Mouse (Mus musculus): ENCODE data around the gene Pip4k2a. TPM values are rescaled to one million over a fixed set of nuclear protein-coding genes. Genes with fewer than 3 reads are reported as not detected.

The Pip4k2a gene
- polyA plus RNA-seq, 1 experiment from 2014 or later: 8.6 TPM

GRCm38 (mm10) chr2:18813683-18814446, 184.1 kb downstream of the Pip4k2a start:
- ATAC-seq (ENCODE audit: low FRiP score, low read depth): no peak
- no peak overlapping the region for H3K4me2 ChIP-seq (replicated peaks)
- H3K27me3 ChIP-seq: peaks cover 12% of the 10 kb centered on the region
- H3K27ac ChIP-seq: 0 out of 2 replicates have a peak overlapping the region, but pooled peaks have one; percentile 10
- 40% methylated on average over 11 of the region's 11 CpGs for WGBS
- no peaks in the 10 kb centered on the region for H3K9me3 ChIP-seq
- H3K4me3 ChIP-seq: no peak overlapping the region
- no peaks in the 10 kb centered on the region for H3K36me3 ChIP-seq
- H3K4me1 ChIP-seq: peaks cover 12% of the 10 kb centered on the region
- no peak overlapping the region for H3K9ac ChIP-seq

GRCm38 (mm10) chr2:18807961-18808360, 190.0 kb downstream of the Pip4k2a start:
- ATAC-seq (ENCODE audit: low FRiP score, low read depth): no peak

GRCm38 (mm10) chr2:18801281-18801862, 196.6 kb downstream of the Pip4k2a start:
- Histone ChIP-seq H3K4me1 (peaks cover 26% of the 10 kb centered on the region), H3K4me2 (replicated peaks) (peak overlapping the region; percentile 81), H3K4me3 (peak overlapping the region; percentile 46; the same call in 1 of the 2 replicates), H3K9ac (no peak overlapping the region), H3K27ac (no peak overlapping the region), H3K27me3 (peaks cover 80% of the 10 kb centered on the region), H3K9me3 (no peaks in the 10 kb centered on the region), H3K36me3 (no peaks in the 10 kb centered on the region)
- WGBS: 4% methylated on average over 19 of the region's 19 CpGs
- ATAC-seq (ENCODE audit: low FRiP score, low read depth): no peak

More at GRCm38 (mm10) chr2:18807961-18808360, 190.0 kb downstream of the Pip4k2a start:
- Histone ChIP-seq H3K4me3 (no peak overlapping the region), H3K4me2 (replicated peaks) (no peak overlapping the region), H3K36me3 (no peaks in the 10 kb centered on the region), H3K9ac (no peak overlapping the region), H3K4me1 (no peaks in the 10 kb centered on the region), H3K9me3 (no peaks in the 10 kb centered on the region), H3K27me3 (peaks cover 19% of the 10 kb centered on the region), H3K27ac (no peak overlapping the region)
- 61% methylated on average over 2 of the region's 2 CpGs for WGBS

- Histone ChIP-seq H3K36me3 (no peaks in the 10 kb centered on the region), H3K9ac (peak overlapping the region; percentile 63; the same call in 1 of the 2 replicates), H3K4me1 (peaks cover 26% of the 10 kb centered on the region), H3K4me3 (peak overlapping the region; percentile 46), H3K27me3 (peaks cover 80% of the 10 kb centered on the region), H3K27ac (no peak overlapping the region), H3K4me2 (replicated peaks) (peak overlapping the region; percentile 81), H3K9me3 (no peaks in the 10 kb centered on the region)
- no peak for ATAC-seq (ENCODE audit: low FRiP score, low read depth)
- under 1% methylated on average over 24 of the region's 24 CpGs for WGBS
Measured at GRCm38 (mm10) chr2:18800646-18801251, 197.2 kb downstream of the Pip4k2a start.

- H3K27me3 ChIP-seq: peaks cover 83% of the 10 kb centered on the region
- peak overlapping the region; percentile 63 for H3K9ac ChIP-seq
- peak overlapping the region; percentile 46 for H3K4me3 ChIP-seq
- no peak overlapping the region for H3K27ac ChIP-seq
- no peaks in the 10 kb centered on the region for H3K36me3 ChIP-seq
- H3K4me1 ChIP-seq: peaks cover 26% of the 10 kb centered on the region
- ATAC-seq (ENCODE audit: low FRiP score, low read depth): peak; percentile 72
- H3K9me3 ChIP-seq: no peaks in the 10 kb centered on the region
- under 1% methylated on average over 46 of the region's 46 CpGs for WGBS
- H3K4me2 ChIP-seq (replicated peaks): peak overlapping the region; percentile 81
Measured at GRCm38 (mm10) chr2:18799966-18800645, 197.8 kb downstream of the Pip4k2a start.

GRCm38 (mm10) chr2:18799265-18799965, 198.5 kb downstream of the Pip4k2a start:
- Histone ChIP-seq H3K27me3 (peaks cover 83% of the 10 kb centered on the region), H3K36me3 (no peaks in the 10 kb centered on the region), H3K4me2 (replicated peaks) (peak overlapping the region; percentile 81), H3K4me3 (peak overlapping the region; percentile 46), H3K9ac (no peak overlapping the region), H3K27ac (no peak overlapping the region), H3K4me1 (peaks cover 26% of the 10 kb centered on the region), H3K9me3 (no peaks in the 10 kb centered on the region)
- ATAC-seq (ENCODE audit: low FRiP score, low read depth): no peak
- WGBS: 10% methylated on average over 17 of the region's 17 CpGs

DNA sequence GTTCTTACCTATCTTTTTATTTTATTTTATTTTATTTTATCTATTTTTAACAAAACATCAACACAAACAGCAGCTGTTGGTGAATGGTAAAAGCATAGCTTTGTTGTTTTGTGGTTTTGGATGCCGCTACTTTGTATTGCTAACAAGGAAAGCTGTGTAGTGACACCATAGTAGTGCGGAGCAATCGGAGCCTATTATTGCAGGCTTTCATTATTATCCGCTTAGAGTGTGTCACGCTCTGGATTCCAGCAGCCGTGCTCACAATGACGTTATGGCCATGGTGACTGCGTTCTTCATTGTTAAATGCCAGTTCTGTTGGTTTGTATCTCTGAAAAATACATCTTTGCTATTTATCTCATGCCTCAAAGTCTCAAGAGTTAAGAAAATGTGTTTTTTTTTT, 200.2 kb downstream of the Pip4k2a start:
- Histone ChIP-seq H3K4me2 (replicated peaks) (no peak overlapping the region), H3K36me3 (no peaks in the 10 kb centered on the region), H3K27me3 (peaks cover 67% of the 10 kb centered on the region), H3K9me3 (no peaks in the 10 kb centered on the region), H3K9ac (no peak overlapping the region), H3K27ac (no peak overlapping the region), H3K4me1 (peaks cover 26% of the 10 kb centered on the region), H3K4me3 (no peak overlapping the region)
- ATAC-seq (ENCODE audit: low FRiP score, low read depth): no peak
- WGBS: 64% methylated on average over 8 of the region's 8 CpGs

- peaks cover 2% of the 10 kb centered on the region; the same call in 1 of the 2 replicates for H3K4me1 ChIP-seq
- no peak overlapping the region for H3K4me3 ChIP-seq
- no peak overlapping the region for H3K27ac ChIP-seq
- peaks cover 33% of the 10 kb centered on the region for H3K27me3 ChIP-seq
- 74% methylated on average over 4 of the region's 4 CpGs for WGBS
- no peak for ATAC-seq (ENCODE audit: low FRiP score, low read depth)
- H3K4me2 ChIP-seq (replicated peaks): no peak overlapping the region
- H3K36me3 ChIP-seq: no peaks in the 10 kb centered on the region
- H3K9me3 ChIP-seq: no peaks in the 10 kb centered on the region
- H3K9ac ChIP-seq: no peak overlapping the region
Measured at GRCm38 (mm10) chr2:18794261-18794660, 203.7 kb downstream of the Pip4k2a start.

Other genes with a start within 250 kb of the Pip4k2a start
- 0.38 and 0.42 TPM in 2 replicates for gene 4930426L09Rik, start 217 bp upstream of the Pip4k2a start, polyA plus RNA-seq (2015; fragmentation: Nextera tagmentation; extraction: Ambion mirVana)
- gene Armc3, start 201.2 kb upstream of the Pip4k2a start, polyA plus RNA-seq (2015; fragmentation: Nextera tagmentation; extraction: Ambion mirVana): 0.13 TPM in 1 of 2 replicates, not detected in the other